8 mouse cellular contexts compared by ENCODE assay signal in genomic region chr9:18291571-18292429, GRCm38 (mm10). TPM values are rescaled to one million over a fixed set of nuclear protein-coding genes. Genes with fewer than 3 reads are reported as not detected.
DNase-seq lines count a peak whose midpoint lies in the region; ATAC-seq lines count a peak whose summit lies in the region.

Gene Chordc1 (plus strand): TSS chr9:18292125.

- ATAC-seq in inflammation-experienced regulatory T-cells, adult 6 months, result peak; percentile 87
- ATAC-seq in megakaryocyte-erythroid progenitor cell, adult 5-6 weeks (replicated peaks; ENCODE audit: low FRiP score, low TSS enrichment, poor library complexity, severe bottlenecking), result peak; percentile 95

- peak; percentile 97 to 99 for DNase-seq in adrenal gland, adult (ENCODE audit: inconsistent age in 2 of 2, low spot score in 1 of 2)
- DNase-seq in embryo, embryonic 10.5 days (ENCODE audit: low spot score), result peak; percentile 98
- peak; percentile 96 for DNase-seq in gastrocnemius, postnatal 14 days
- DNase-seq in left cerebral cortex, postnatal 10 days (ENCODE audit: extremely low spot score in 1 of 2, low spot score in 2 of 2), result peak; percentile 96 to 97
- peak; percentile 93 for DNase-seq in right cerebral cortex, postnatal 25 days
- DNase-seq in urinary bladder, postnatal 4 days (ENCODE audit: low spot score in 2 of 2), result peak; percentile 93 to 95

- intact Hi-C loops in gastrocnemius, postnatal 14 days (cut with DNase I; ENCODE audit: low total_unique reads), result no loop called here
- intact Hi-C loops in left cerebral cortex, postnatal 10 days (cut with DNase I), result no loop called here

RNA-seq across cellular contexts. Expression of gene Chordc1, which starts in this region (rescaled TPM):
- 10 to 100 TPM; 39.3 to 41.3 TPM for total RNA-seq in gastrocnemius, postnatal 14 days (2021)
- 100 to 1,000 TPM; 115 to 167 (median 118) TPM for polyA plus RNA-seq in inflammation-experienced regulatory T-cells, adult 6 months (2017; shearing (Covaris generic))
- total RNA-seq in left cerebral cortex, postnatal 10 days (2021), result 10 to 100 TPM; 66.0 to 76.2 TPM
- total RNA-seq in megakaryocyte-erythroid progenitor cell, adult 5-6 weeks (2014; fragmentation: Nextera tagmentation), result 38.5 and 74.0 TPM in 2 replicates
- total RNA-seq in megakaryocyte-erythroid progenitor cell, adult 5-6 weeks (2017), result 106 and 154 TPM in 2 replicates

Comparison
In these comparisons a context has a peak if more than half of its experiments do, and no peak if none do; other contexts are left out.
1. Peak in every context shown above with its lines: DNase-seq and ATAC-seq.